Mouse (Mus musculus) granulocyte monocyte progenitor cell, adult 5-6 weeks (primary cell): ENCODE measurements at regions not wholly inside any gene's neighbourhood (a gene's known extent, or its start where the extent isn't known, plus 50 kb on each side); places are given as distances from the start of the nearest gene placed in this dataset.

ENCODE experiments used
- ATAC-seq: replicated peaks from 2 replicates; pipeline ENCODE4 v1.8.0; 2016; ENCODE audit warnings: mild to moderate bottlenecking, moderate TSS enrichment, inconsistent platforms; ENCODE audit not compliant: poor library complexity, severe bottlenecking

GRCm38 (mm10) chr7:110715110-110715509, 52.9 kb upstream of the Ampd3 start:
- ATAC-seq: no peak

GRCm38 (mm10) chr7:110715545-110715944, 52.5 kb upstream of the Ampd3 start:
- ATAC-seq: no peak

- ATAC-seq: no peak
Measured at GRCm38 (mm10) chr7:110717104-110717503, 50.9 kb upstream of the Ampd3 start.
